Mouse (Mus musculus): ENCODE results near the gene Elavl2.

Gene Elavl2

DNA sequence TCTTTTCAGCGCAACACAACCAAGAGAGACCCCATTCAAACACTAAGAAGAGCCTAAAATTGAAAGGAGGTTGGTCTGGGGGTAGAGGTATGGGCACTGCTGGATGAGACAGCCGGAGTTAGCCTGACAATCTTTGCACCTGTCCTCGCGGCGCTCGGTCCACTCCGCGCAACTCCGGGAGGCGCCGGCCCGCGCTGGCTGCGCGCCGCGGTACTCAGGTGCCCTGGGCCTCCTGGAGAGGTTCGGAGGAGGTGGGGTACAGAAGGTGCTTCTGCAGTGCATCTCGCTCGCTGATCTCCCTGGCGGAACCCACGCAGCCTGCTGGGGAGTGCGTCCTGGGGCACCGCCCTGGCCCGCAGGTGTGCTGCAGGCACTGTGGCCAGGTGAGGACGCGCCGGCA lies at the start of gene Elavl2:
Gene Elavl2 (minus strand): TSS at position 363 of the 400 bp plus-strand sequence.
- no peak for DNase-seq (ENCODE audit: low read depth, low spot score)

GRCm38 (mm10) chr4:91447887-91448286 lies 47.3 kb upstream of the Elavl2 start:
- no peak for DNase-seq (ENCODE audit: low read depth, low spot score)

DNA sequence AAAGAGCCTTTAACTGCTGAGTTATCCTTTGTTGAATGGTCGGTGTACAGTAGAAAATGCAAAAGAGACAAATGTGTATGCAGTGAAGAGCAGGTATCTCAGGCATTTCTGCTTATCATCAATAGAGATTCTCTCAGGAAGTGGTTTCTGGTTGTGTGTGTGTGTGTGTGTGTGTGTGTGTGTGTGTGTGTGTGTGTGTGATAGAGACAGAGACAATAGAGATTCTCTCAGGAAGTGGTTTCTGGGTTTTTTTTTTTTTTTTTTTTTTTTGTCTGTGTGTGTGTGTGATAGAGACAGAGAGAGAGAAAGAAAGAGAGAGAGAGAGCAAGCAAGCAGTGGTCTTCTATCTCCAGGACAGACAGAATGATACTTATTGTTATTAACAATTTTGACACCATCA lies 15.0 kb upstream of the Elavl2 start:
- DNase-seq (ENCODE audit: low read depth, low spot score), result no peak

GRCm38 (mm10) chr4:91405047-91405446 lies 4.5 kb upstream of the Elavl2 start:
- DNase-seq (ENCODE audit: low read depth, low spot score), result no peak

DNA sequence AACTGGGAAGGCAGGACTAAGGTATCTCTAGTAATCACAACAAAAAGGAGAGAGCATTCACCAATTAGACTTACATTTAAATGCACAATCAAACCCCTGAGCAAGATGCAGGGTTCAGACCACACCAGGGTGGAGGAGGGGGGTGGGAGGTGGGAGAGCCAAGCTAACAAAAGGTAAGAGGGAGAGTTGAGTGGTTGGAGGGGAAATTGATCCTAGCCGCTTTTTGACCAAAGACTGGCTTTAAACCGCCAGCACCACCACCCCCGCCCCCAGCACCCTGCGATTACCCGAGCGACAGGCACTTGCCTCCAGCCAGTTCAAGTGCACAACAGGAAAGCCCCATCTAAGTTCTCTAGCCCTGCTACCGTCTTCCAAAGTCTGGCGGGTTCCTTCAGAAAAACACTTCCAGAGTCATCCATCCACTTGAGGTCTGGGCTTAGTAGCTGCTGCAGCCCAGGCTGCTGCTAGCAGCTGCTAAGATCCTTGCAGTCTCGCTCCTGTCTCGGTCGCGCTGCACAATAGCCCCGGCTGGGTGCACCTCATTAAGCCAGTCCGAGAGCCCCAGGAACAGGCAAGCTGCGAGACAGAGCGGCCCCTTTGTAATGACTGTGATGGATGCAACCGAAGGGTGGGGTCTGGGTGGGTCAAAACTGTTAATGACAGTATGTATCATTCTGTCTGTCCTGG lies 932 bp downstream of the Elavl2 start:
- no peak for DNase-seq (ENCODE audit: low read depth, low spot score)

DNA sequence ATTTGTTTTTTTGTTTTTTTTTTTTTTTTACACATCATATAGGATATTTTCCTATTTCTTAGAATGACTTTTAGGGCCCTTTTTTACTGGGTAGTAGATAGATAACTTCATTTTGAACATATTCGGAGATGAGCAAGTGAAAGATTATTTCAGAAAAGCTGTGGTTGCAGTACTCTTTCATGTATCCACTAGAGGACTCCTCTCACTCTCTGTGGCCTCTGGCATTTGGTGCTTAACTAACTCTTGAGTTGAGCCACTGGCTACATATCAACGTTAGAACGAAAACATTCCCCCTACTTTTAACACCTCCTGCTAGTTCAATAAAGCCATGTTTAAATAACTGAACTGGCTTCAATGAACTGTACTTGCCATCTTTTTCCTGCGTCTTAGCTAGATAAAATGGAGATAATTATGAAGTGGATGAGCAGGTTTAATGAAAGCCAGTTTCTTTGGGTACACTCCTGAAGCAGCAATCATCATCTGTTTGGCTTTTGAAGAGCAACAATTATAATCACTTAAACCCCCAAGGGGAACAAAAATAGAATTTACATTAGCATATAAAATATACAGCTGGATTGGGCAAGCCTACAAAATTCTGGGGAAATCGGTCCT lies 8.5 kb downstream of the Elavl2 start:
- no peak for DNase-seq (ENCODE audit: low read depth, low spot score)

DNA sequence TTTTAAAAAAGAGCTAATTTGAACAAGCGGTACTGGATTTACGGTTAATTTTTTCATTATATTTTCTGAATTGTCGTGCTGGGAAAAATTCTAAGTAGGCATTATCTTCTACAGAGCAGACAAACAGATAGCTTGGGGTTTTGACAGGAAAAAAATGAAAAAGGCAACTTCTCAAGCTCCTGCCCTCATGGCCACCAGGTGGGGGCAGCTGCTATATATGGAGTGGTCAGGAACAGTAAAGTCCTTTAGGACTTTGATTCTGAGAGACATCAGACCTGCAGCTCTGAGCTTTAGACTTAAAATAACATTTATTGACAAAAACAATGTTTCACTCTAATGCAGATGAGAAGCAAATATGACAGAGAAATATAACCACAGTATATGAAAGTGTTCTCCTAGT lies 12.9 kb downstream of the Elavl2 start:
- DNase-seq (ENCODE audit: low read depth, low spot score), result no peak

GRCm38 (mm10) chr4:91381201-91381627 lies 19.4 kb downstream of the Elavl2 start:
- DNase-seq (ENCODE audit: low read depth, low spot score), result no peak

GRCm38 (mm10) chr4:91380341-91381117 lies 20.1 kb downstream of the Elavl2 start:
- DNase-seq (ENCODE audit: low read depth, low spot score), result no peak

- no peak for DNase-seq (ENCODE audit: low read depth, low spot score)
Measured at GRCm38 (mm10) chr4:91379559-91379958, 21.0 kb downstream of the Elavl2 start.

DNA sequence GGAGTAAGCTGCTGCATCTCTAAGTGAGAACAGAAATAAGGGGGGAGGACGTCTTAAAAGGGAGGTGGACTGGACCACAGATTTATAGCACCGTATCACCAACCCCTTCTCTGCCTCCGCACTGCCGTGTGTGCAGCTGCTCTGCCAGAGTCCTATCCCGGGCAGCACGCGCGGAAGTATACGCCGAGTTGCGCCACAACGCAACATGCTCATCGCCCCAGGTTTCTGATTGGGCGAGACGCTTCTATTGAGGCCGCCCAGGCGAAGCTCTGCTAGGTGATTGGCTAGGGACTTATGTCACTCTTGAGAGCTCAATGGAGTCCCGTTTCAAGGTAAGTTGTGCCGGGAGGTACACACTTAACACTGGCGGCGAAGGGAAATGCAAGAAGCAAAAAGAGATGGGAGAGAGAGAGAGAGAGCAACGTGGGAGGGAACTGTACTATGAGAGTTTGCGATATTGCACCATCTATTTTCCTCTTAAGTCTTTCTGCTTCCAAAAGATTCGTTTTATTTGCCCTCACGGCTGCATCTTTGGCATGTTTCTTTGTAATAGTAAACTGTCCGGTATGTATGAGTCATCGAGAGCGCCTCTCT lies 24.2 kb downstream of the Elavl2 start:
- DNase-seq (ENCODE audit: low read depth, low spot score), result peak; percentile 64

GRCm38 (mm10) chr4:91375372-91375687 lies 25.3 kb downstream of the Elavl2 start:
- no peak for DNase-seq (ENCODE audit: low read depth, low spot score)

- no peak for DNase-seq (ENCODE audit: low read depth, low spot score)
Measured at GRCm38 (mm10) chr4:91374571-91375371, 25.8 kb downstream of the Elavl2 start.

DNA sequence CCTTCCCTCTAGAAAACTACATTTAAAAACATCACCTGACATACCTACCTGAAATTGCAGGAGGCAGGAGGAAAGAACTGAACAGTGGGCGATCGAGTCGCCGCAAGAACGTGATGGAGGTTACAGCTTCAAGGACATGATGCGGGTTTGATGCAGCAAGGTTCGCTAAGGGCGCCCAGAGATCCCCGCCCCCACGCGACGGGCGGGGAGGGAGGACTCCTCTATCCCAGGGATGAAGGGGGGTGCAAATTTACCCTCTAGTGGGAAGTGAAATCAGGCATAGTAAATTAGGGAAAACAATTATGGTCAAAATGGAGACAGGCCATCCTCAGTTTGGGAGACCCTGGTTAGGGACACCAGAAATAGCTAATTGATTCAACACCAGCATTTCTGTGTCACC lies 27.7 kb downstream of the Elavl2 start:
- no peak for DNase-seq (ENCODE audit: low read depth, low spot score)

DNA sequence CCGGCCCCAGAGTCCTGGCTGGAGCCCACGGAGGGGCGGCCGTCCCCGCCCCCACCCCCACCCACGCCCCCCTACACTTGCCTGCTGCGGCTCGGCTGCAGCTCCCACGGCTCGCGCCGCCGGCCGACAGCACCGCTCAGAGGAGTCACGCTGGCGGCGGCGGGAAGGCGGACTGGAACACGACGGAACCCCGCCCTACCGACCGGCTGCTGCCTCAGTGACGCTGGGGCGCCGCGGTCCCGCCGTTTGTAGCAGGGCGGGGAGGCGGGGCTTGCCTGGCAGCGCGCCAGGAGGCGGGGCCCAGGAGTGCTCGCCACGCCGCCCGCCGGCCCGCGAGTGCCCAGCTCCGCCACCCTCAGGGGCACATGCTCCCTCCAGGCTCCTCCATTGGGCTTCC lies 28.8 kb downstream of the Elavl2 start:
- no peak for DNase-seq (ENCODE audit: low read depth, low spot score)

- DNase-seq (ENCODE audit: low read depth, low spot score), result no peak
Measured at GRCm38 (mm10) chr4:91371131-91371818, 29.3 kb downstream of the Elavl2 start.

DNA sequence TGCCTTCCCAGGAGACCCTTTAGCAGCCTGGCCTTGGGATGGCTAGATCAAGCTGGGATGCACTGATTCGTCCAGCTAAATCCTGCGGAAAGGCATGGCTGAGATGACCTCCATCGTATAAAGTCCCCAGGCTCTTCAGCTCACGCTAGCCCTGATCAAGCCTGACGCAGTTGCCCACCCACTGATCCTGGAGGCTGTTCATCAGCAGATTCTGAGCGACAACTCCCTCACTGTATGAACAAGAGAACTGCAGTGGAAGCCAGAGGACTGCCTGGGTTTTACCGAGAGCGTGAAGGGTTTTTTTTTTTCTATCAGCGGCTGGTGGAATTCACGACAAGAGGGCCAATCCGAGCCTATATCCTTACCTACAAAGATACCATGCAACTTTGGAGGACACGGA lies 35.3 kb downstream of the Elavl2 start:
- DNase-seq (ENCODE audit: low read depth, low spot score), result no peak

GRCm38 (mm10) chr4:91363963-91364362 lies 36.6 kb downstream of the Elavl2 start:
- DNase-seq (ENCODE audit: low read depth, low spot score), result no peak

DNA sequence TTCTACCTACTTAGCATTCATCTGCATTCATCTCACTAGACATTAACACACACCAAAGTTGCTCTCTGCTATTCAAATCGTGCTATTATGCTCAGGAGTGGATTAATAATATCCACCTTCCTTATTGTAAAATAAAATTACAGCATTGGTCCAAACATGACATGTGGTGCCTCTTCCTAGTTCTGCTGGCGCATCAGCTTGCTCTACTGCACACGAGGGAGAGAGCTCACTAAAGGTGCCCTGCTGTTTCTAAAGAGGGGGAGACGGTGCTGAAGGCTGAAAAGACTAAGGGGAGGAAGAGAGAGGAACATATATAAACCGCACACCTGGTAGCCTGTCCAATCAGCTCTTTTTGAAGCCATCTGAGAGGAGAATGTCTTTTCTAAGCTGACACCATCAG lies 38.1 kb downstream of the Elavl2 start:
- no peak for DNase-seq (ENCODE audit: low read depth, low spot score)

DNA sequence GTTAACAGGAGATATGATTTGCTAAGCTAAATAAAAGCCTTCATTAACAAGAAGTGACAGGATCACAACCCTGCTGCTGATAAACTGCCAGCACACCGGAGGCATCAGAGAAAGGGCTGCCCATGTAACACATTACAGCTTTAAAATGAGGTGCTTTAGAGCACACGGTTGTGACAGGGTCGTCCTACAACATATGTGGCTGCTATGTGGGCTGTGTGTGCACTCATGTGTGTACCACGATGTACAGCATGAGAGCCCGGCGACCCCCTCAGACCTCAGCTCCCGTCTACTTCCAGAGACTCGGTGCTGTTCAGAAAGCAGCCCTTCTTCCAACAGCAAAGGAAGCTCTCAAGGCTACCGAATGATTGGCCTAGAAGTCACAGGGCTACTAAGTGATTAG lies 47.4 kb downstream of the Elavl2 start:
- DNase-seq (ENCODE audit: low read depth, low spot score), result no peak

DNA sequence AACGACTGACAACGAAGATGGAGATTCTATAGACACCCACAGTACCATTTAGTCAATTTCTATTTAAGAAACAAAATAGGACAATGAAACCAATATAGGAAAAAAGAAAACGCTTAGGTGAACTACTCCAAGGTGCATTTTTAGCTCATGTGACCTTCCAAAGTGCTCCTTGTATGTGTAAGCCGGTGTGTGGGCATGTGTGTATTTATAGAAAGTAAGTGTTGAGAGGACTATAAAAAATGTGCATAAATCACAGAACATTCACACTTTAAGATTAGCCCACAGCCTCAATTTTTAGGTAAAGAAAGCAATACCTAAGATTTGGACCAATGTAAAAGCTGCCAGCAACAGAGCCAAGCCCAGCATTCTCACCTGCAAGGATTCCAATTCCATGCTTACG lies 51.0 kb downstream of the Elavl2 start:
- DNase-seq (ENCODE audit: low read depth, low spot score), result no peak
